In genomic region chr8:78434823-78435623, GRCm38 (mm10) we compare ENCODE assay signal across 9 mouse cellular contexts. TPM values are rescaled to one million over a fixed set of nuclear protein-coding genes. Genes with fewer than 3 reads are reported as not detected.
DNase-seq lines count a peak whose midpoint lies in the region; ATAC-seq and TF ChIP-seq lines count a peak whose summit lies in the region.
"Had no signal": no experiment of that assay in that cellular context is flagged by ENCODE, and none has a peak within 500 bp of the region (broad histone marks: within the 10 kb centered on the region; RNA-seq: fewer than 3 reads in every experiment).

No protein-coding gene starts in this region.

- no peak overlapping the region for H3K27ac ChIP-seq in heart, embryonic 14.5 days (replicated peaks in 1 of 2; ENCODE audit: control insufficient read depth in 1 of 2, insufficient read depth in 1 of 2, low read depth in 2 of 2, low read length in 2 of 2)
- no peak overlapping the region for H3K27ac ChIP-seq in forebrain, embryonic 14.5 days (ENCODE audit: low read depth, low read length)
- peak overlapping the region; percentile 42; the same call in 1 of the 2 replicates for H3K27ac ChIP-seq in midbrain, embryonic 12.5 days (replicated peaks)

- 0 out of 2 replicates have a peak, but pooled peaks have one; percentile 17 for ATAC-seq in heart, embryonic 14.5 days (ENCODE audit: insufficient number of reproducible peaks, insufficient read depth, low FRiP score, low read depth)
- ATAC-seq in G1E (ENCODE audit: extremely low read depth, insufficient number of reproducible peaks, low FRiP score, poor library complexity, severe bottlenecking), result no peak
- no peak for ATAC-seq in forebrain, embryonic 14.5 days
- 0 out of 2 replicates have a peak, but pooled peaks have one; percentile 10 for ATAC-seq in midbrain, embryonic 12.5 days (ENCODE audit: low FRiP score, low read depth)

- no peaks in the 10 kb centered on the region for H3K9me3 ChIP-seq in heart, embryonic 14.5 days (ENCODE audit: control insufficient read depth, low read length)
- H3K9me3 ChIP-seq in G1E (replicated peaks), result peaks cover 3% of the 10 kb centered on the region; the same call in 1 of the 2 replicates
- no peaks in the 10 kb centered on the region for H3K9me3 ChIP-seq in forebrain, embryonic 14.5 days (replicated peaks; ENCODE audit: control insufficient read depth, low read length)
- H3K9me3 ChIP-seq in midbrain, embryonic 12.5 days, result no peaks in the 10 kb centered on the region

- no peak overlapping the region for H3K9ac ChIP-seq in heart, embryonic 14.5 days (ENCODE audit: low read length)
- H3K9ac ChIP-seq in forebrain, embryonic 14.5 days (ENCODE audit: low read length), result no peak overlapping the region
- no peak overlapping the region for H3K9ac ChIP-seq in midbrain, embryonic 12.5 days (replicated peaks)

- H3K4me3 ChIP-seq in heart, embryonic 14.5 days (ENCODE audit: control insufficient read depth in 1 of 2, insufficient read depth in 1 of 2, low read depth in 1 of 2, low read length in 2 of 2), result peak overlapping the region in 1 of 2 experiments; percentile 41; a peak in 2 of 4 replicates
- H3K4me3 ChIP-seq in G1E (ENCODE audit: low read depth, low read length), result 0 out of 2 replicates have a peak overlapping the region, but pooled peaks have one; percentile 8
- peak overlapping the region; percentile 32; the same call in 1 of the 2 replicates for H3K4me3 ChIP-seq in forebrain, embryonic 14.5 days (ENCODE audit: low read depth, low read length)
- peak overlapping the region; percentile 50 for H3K4me3 ChIP-seq in midbrain, embryonic 12.5 days

- peaks cover 6 to 18% of the 10 kb centered on the region in 2 experiments; a peak in 3 of 4 replicates for H3K4me1 ChIP-seq in heart, embryonic 14.5 days (ENCODE audit: control insufficient read depth in 2 of 2, insufficient read depth in 2 of 2, low read length in 2 of 2)
- no peaks in the 10 kb centered on the region for H3K4me1 ChIP-seq in G1E (ENCODE audit: insufficient read depth, low read depth, low read length)
- H3K4me1 ChIP-seq in forebrain, embryonic 14.5 days (ENCODE audit: control insufficient read depth, insufficient read depth, low read length), result no peaks in the 10 kb centered on the region
- H3K4me1 ChIP-seq in midbrain, embryonic 12.5 days, result peaks cover 35% of the 10 kb centered on the region

- DNase-seq in heart, postnatal 25 days (ENCODE audit: low spot score), result no peak
- DNase-seq in G1E (ENCODE audit: low spot score), result no peak
- no peak for DNase-seq in forebrain, embryonic 14.5 days (ENCODE audit: low spot score)
- no peak for DNase-seq in lung, postnatal 14 days
- no peak for DNase-seq in left cerebral cortex, adult 9 months (ENCODE audit: low spot score in 2 of 2)
- no peak for DNase-seq in yolk sac, embryonic 10.5 days (ENCODE audit: low spot score)
- DNase-seq: kidney, postnatal 25 days had no signal

- no peaks in the 10 kb centered on the region for H3K36me3 ChIP-seq in heart, embryonic 14.5 days (ENCODE audit: control insufficient read depth, insufficient read depth, low read length)
- no peaks in the 10 kb centered on the region for H3K36me3 ChIP-seq in G1E (replicated peaks)
- no peaks in the 10 kb centered on the region for H3K36me3 ChIP-seq in forebrain, embryonic 14.5 days (ENCODE audit: control insufficient read depth, insufficient read depth, low read length)
- H3K36me3 ChIP-seq in midbrain, embryonic 12.5 days, result no peaks in the 10 kb centered on the region

- peaks cover 93% of the 10 kb centered on the region for H3K27me3 ChIP-seq in heart, embryonic 14.5 days (ENCODE audit: control insufficient read depth, insufficient read depth, low read length)
- H3K27me3 ChIP-seq in G1E (ENCODE audit: insufficient read depth, low read length), result peaks cover 28% of the 10 kb centered on the region
- H3K27me3 ChIP-seq in forebrain, embryonic 14.5 days (replicated peaks; ENCODE audit: control insufficient read depth, insufficient read depth, low read length), result peaks cover 81% of the 10 kb centered on the region
- peaks cover 75% of the 10 kb centered on the region for H3K27me3 ChIP-seq in midbrain, embryonic 12.5 days

- TF ChIP-seq CTCF in G1E (IDR thresholded peaks at IDR 0.05; ENCODE audit: low read depth, low read length), result no peak

- H3K4me2 ChIP-seq in heart, embryonic 14.5 days (ENCODE audit: low read length), result peak overlapping the region; percentile 77
- H3K4me2 ChIP-seq in forebrain, embryonic 14.5 days (ENCODE audit: low read length), result peak overlapping the region; percentile 69
- peak overlapping the region; percentile 78 for H3K4me2 ChIP-seq in midbrain, embryonic 12.5 days (replicated peaks)

- WGBS in heart, embryonic 14.5 days, result 1% methylated on average over 62 of the region's 62 CpGs
- WGBS in forebrain, embryonic 14.5 days, result under 1% methylated on average over 62 of the region's 62 CpGs
- under 1% methylated on average over 62 of the region's 62 CpGs for WGBS in midbrain, embryonic 12.5 days

- intact Hi-C loops in heart, postnatal 25 days (cut with DNase I), result no loop called here

RNA-seq across cellular contexts. Expression of gene Pou4f2, which starts 1.4 kb away (rescaled TPM):
- polyA plus RNA-seq in heart, embryonic 14.5 days (2014; fragmentation: Nextera tagmentation; extraction: Ambion mirVana), result not detected in 2 replicates
- total RNA-seq in heart, postnatal 25 days (2021), result not detected
- total RNA-seq in G1E (2014; fragmentation: Nextera tagmentation), result not detected in 2 replicates
- 0.06 and 0.16 TPM in 2 replicates for total RNA-seq in G1E (2017)
- polyA plus RNA-seq in G1E (2012), result not detected in 2 replicates
- not detected in 2 replicates for polyA plus RNA-seq in forebrain, embryonic 14.5 days (2014; fragmentation: Nextera tagmentation; extraction: Ambion mirVana)
- 3.8 and 4.0 TPM in 2 replicates for polyA plus RNA-seq in midbrain, embryonic 12.5 days (2016; fragmentation: Nextera tagmentation; extraction: Ambion mirVana)

Comparison
In these comparisons a context has a peak if more than half of its experiments do, and no peak if none do; other contexts are left out.
1. ATAC-seq: peak in heart, embryonic 14.5 days (single experiment) and midbrain, embryonic 12.5 days (single experiment); none in G1E (single experiment) and forebrain, embryonic 14.5 days (single experiment).
2. Peak in every context shown above with its lines, with median percentiles within 50 percentile points of each other: H3K4me2 ChIP-seq.